Mouse (Mus musculus): ENCODE data around the gene Morf4l1.

- TF ChIP-seq CTCF (IDR thresholded peaks at IDR 0.05; ENCODE audit: low read depth) (no peak), EP300 (IDR thresholded peaks at IDR 0.05; ENCODE audit: low read depth) (no peak)
Observed at GRCm38 (mm10) chr9:90115308-90115700, 730 bp upstream of the Morf4l1 start.
